Mouse (Mus musculus): ENCODE measurements around the gene Camta1.

The Camta1 gene

GRCm38 (mm10) chr4:151105886-151106285, 755.8 kb downstream of the Camta1 start:
- DNase-seq, result no peak

GRCm38 (mm10) chr4:151104147-151104546, 757.5 kb downstream of the Camta1 start:
- no peak for DNase-seq

GRCm38 (mm10) chr4:151103646-151104045, 758.0 kb downstream of the Camta1 start:
- no peak for DNase-seq

- DNase-seq, result no peak
Measured at GRCm38 (mm10) chr4:151097104-151097438, 764.6 kb downstream of the Camta1 start.

- DNase-seq, result no peak
Measured at GRCm38 (mm10) chr4:151096334-151097103, 765.2 kb downstream of the Camta1 start.

- DNase-seq, result peak; percentile 49 to 68
Measured at GRCm38 (mm10) chr4:151095207-151095606, 766.5 kb downstream of the Camta1 start.

- DNase-seq, result no peak
Measured at GRCm38 (mm10) chr4:151089270-151089669, 772.4 kb downstream of the Camta1 start, which contains the start of gene Gm13090. Gene Gm13090 (plus strand): TSS chr4:151089570.

GRCm38 (mm10) chr4:151088819-151089218, 772.9 kb downstream of the Camta1 start:
- no peak for DNase-seq

- no peak for DNase-seq
Measured at GRCm38 (mm10) chr4:151087358-151087757, 774.3 kb downstream of the Camta1 start.

GRCm38 (mm10) chr4:151083027-151083426, 778.6 kb downstream of the Camta1 start:
- no peak for DNase-seq

- DNase-seq, result no peak
Measured at GRCm38 (mm10) chr4:151081977-151082376, 779.7 kb downstream of the Camta1 start.

- no peak for DNase-seq
Measured at GRCm38 (mm10) chr4:151081355-151081754, 780.3 kb downstream of the Camta1 start.

- DNase-seq, result no peak
Measured at GRCm38 (mm10) chr4:151074817-151075216, 786.9 kb downstream of the Camta1 start.

- peak; percentile 71 to 86 for DNase-seq
Measured at GRCm38 (mm10) chr4:151073108-151073744, 788.5 kb downstream of the Camta1 start.

- DNase-seq, result no peak
Measured at GRCm38 (mm10) chr4:151070962-151071361, 790.7 kb downstream of the Camta1 start.

- DNase-seq, result no peak
Measured at GRCm38 (mm10) chr4:151068751-151069150, 792.9 kb downstream of the Camta1 start.

GRCm38 (mm10) chr4:151059566-151059965, 802.1 kb downstream of the Camta1 start:
- DNase-seq, result no peak

- DNase-seq, result no peak
Measured at GRCm38 (mm10) chr4:151058634-151059033, 803.0 kb downstream of the Camta1 start.

- DNase-seq, result peak; percentile 99 to 100
Measured at GRCm38 (mm10) chr4:151057347-151058321, 804.0 kb downstream of the Camta1 start, which contains the start of gene Vamp3. Gene Vamp3 (minus strand): TSS chr4:151057963.

GRCm38 (mm10) chr4:151051162-151051561, 810.5 kb downstream of the Camta1 start:
- DNase-seq, result no peak

- no peak for DNase-seq
Measured at GRCm38 (mm10) chr4:151046524-151046923, 815.2 kb downstream of the Camta1 start.

GRCm38 (mm10) chr4:151044944-151045570, 816.6 kb downstream of the Camta1 start:
- DNase-seq, result peak in 1 of 2 experiments; percentile 70

Measured in kidney, postnatal 36 days (tissue).